Mouse (Mus musculus): Measurements from ENCODE around the gene Sema3d. TPM values are rescaled to one million over a fixed set of nuclear protein-coding genes. Genes with fewer than 3 reads are reported as not detected.

Sema3d gene
- polyA plus RNA-seq, 1 experiment from 2014 or later: 1.7 TPM

DNA sequence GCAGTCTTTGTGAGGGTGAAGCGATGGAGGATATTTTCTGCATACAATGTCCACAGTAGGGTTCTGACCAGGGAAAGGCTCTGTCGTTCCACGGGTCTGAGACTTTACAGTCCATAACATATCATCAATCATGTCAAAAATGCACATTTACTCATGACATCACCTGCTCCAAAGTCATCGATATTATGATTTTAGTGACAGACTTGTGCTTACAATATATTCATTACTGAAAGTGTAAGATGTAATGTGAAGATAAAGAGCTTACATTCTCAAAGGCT is 92.4 kb downstream of the Sema3d start:
- no peaks in the 10 kb centered on the region for H3K36me3 ChIP-seq (ENCODE audit: control insufficient read depth, insufficient read depth, low read length)
- no peak overlapping the region for H3K4me3 ChIP-seq (ENCODE audit: low read depth, low read length)
- no peak overlapping the region for H3K4me2 ChIP-seq
- no peak overlapping the region for H3K27ac ChIP-seq (ENCODE audit: low read depth, low read length)
- ATAC-seq (ENCODE audit: low FRiP score) (no peak; the same call in 1 of the 2 replicates), DNase-seq (ENCODE audit: low spot score, missing footprints) (no peak)
- H3K9ac ChIP-seq (ENCODE audit: low read length): no peak overlapping the region
- no peaks in the 10 kb centered on the region for H3K4me1 ChIP-seq (ENCODE audit: control insufficient read depth, insufficient read depth, low read length)
- no peaks in the 10 kb centered on the region for H3K9me3 ChIP-seq (ENCODE audit: control insufficient read depth, low read length)
- 78% methylated on average over 4 of the region's 4 CpGs for WGBS
- H3K27me3 ChIP-seq (ENCODE audit: control insufficient read depth, insufficient read depth, low read length): no peaks in the 10 kb centered on the region

DNA sequence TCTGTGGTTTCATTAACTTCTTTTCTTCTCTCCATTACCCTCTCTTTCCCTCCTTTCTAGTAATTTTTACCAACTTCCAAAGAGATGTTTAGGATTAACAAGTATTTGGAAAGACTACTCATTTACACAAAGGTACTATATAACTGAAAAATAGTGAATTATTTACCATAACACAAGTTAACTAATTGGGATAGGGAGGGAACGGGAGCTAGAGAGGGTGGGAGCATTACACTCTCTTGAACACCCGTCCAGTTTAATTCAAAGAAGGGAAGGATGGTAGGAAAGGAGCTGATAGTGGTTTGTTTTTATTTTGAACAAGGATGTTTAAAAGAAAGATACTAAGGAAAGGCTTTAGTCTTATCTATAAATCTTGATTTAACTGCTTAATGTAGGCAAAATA is 104.7 kb downstream of the Sema3d start:
- WGBS: 78% methylated on average over 2 of the region's 2 CpGs
- H3K4me3 ChIP-seq (ENCODE audit: low read depth, low read length): no peak overlapping the region
- DNase-seq (ENCODE audit: low spot score, missing footprints): no peak

DNA sequence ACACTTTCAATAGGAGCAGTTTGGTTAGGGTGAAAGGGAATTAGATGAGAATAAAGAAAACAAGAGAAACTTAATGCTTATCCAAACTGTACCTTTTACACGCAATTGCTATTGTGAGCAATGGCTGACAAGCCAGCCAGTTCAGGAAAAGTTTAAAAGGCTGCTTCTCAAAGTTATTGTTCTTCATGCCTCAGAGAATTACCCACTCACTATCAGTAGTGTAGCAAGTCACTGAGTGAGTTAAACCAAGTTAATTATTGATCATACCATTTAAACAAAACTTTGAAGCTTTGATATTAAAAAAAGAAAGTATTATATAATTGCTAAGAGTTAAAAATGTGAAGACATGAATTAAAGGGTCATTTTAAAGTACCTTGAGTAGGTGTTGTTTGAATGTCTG is 108.5 kb downstream of the Sema3d start:
- no peaks in the 10 kb centered on the region for H3K9me3 ChIP-seq (ENCODE audit: control insufficient read depth, low read length)
- H3K27me3 ChIP-seq (ENCODE audit: control insufficient read depth, insufficient read depth, low read length): no peaks in the 10 kb centered on the region
- no peak overlapping the region for H3K4me3 ChIP-seq (ENCODE audit: low read depth, low read length)
- H3K4me2 ChIP-seq: no peak overlapping the region
- 88% methylated on average over 1 of the region's 1 CpGs for WGBS
- no peaks in the 10 kb centered on the region for H3K4me1 ChIP-seq (ENCODE audit: control insufficient read depth, insufficient read depth, low read length)
- H3K27ac ChIP-seq (ENCODE audit: low read depth, low read length): no peak overlapping the region
- no peak overlapping the region for H3K9ac ChIP-seq (ENCODE audit: low read length)
- H3K36me3 ChIP-seq (ENCODE audit: control insufficient read depth, insufficient read depth, low read length): no peaks in the 10 kb centered on the region
- peak; percentile 51 for DNase-seq (ENCODE audit: low spot score, missing footprints)
- no peak for ATAC-seq (ENCODE audit: low FRiP score)

More for the DNA sequence above, 104.7 kb downstream of the Sema3d start:
- H3K27me3 ChIP-seq (ENCODE audit: control insufficient read depth, insufficient read depth, low read length): no peaks in the 10 kb centered on the region
- no peak for ATAC-seq (ENCODE audit: low FRiP score)
- H3K4me2 ChIP-seq: no peak overlapping the region
- no peaks in the 10 kb centered on the region for H3K9me3 ChIP-seq (ENCODE audit: control insufficient read depth, low read length)
- H3K9ac ChIP-seq (ENCODE audit: low read length): no peak overlapping the region
- H3K4me1 ChIP-seq (ENCODE audit: control insufficient read depth, insufficient read depth, low read length): no peaks in the 10 kb centered on the region
- no peaks in the 10 kb centered on the region for H3K36me3 ChIP-seq (ENCODE audit: control insufficient read depth, insufficient read depth, low read length)
- H3K27ac ChIP-seq (ENCODE audit: low read depth, low read length): no peak overlapping the region

DNA sequence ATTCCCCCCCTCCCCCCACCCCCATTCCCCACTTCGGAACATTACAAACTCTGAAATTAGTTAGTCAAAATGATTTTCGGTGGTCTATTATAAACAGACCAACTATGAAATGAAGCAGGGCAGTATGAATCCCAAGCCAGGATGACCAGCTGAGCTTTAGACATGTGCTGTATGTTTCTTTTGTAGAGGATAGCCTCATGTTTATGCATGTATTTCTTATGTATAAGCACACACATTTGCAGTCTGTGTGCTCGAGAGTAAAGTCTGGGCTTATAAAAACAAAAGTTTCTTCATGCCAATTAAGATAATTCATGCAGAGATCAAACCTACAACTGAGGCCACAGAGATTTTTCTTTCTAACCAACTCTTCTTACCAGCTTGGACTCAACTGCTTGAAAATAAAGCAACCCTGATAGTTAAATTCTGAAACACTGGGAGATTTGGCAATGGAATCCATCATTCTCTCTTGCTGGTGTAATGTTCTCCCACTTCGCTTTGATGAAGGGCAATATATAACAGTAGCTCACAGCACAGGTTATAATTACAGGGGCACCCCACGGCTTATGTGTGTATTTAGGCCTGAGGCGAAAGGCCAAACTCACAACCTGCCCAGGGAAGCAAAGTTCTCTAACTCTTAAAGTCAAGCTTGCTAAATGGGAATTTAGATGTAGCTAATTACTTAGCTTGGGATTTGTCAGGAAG is 115.2 kb downstream of the Sema3d start:
- H3K9me3 ChIP-seq (ENCODE audit: control insufficient read depth, low read length): no peaks in the 10 kb centered on the region
- no peak overlapping the region for H3K4me3 ChIP-seq (ENCODE audit: low read depth, low read length)
- H3K4me1 ChIP-seq (ENCODE audit: control insufficient read depth, insufficient read depth, low read length): no peaks in the 10 kb centered on the region; the same call in 1 of the 2 replicates
- DNase-seq (ENCODE audit: low spot score, missing footprints) (peak; percentile 83), ATAC-seq (ENCODE audit: low FRiP score) (peak; percentile 88)
- peak overlapping the region; percentile 51; the same call in 1 of the 2 replicates for H3K27ac ChIP-seq (ENCODE audit: low read depth, low read length)
- no peak overlapping the region for H3K9ac ChIP-seq (ENCODE audit: low read length)
- H3K36me3 ChIP-seq (ENCODE audit: control insufficient read depth, insufficient read depth, low read length): no peaks in the 10 kb centered on the region
- H3K4me2 ChIP-seq: no peak overlapping the region
- WGBS: 59% methylated on average over 6 of the region's 6 CpGs
- H3K27me3 ChIP-seq (ENCODE audit: control insufficient read depth, insufficient read depth, low read length): no peaks in the 10 kb centered on the region

GRCm38 (mm10) chr5:12499037-12499436 is 115.9 kb downstream of the Sema3d start:
- Histone ChIP-seq H3K4me1 (ENCODE audit: control insufficient read depth, insufficient read depth, low read length) (no peaks in the 10 kb centered on the region; the same call in 1 of the 2 replicates), H3K27me3 (ENCODE audit: control insufficient read depth, insufficient read depth, low read length) (no peaks in the 10 kb centered on the region), H3K27ac (ENCODE audit: low read depth, low read length) (no peak overlapping the region), H3K36me3 (ENCODE audit: control insufficient read depth, insufficient read depth, low read length) (no peaks in the 10 kb centered on the region), H3K4me3 (ENCODE audit: low read depth, low read length) (no peak overlapping the region), H3K9ac (ENCODE audit: low read length) (no peak overlapping the region), H3K4me2 (no peak overlapping the region), H3K9me3 (ENCODE audit: control insufficient read depth, low read length) (no peaks in the 10 kb centered on the region)
- DNase-seq (ENCODE audit: low spot score, missing footprints): no peak
- 87% methylated on average over 5 of the region's 5 CpGs for WGBS
- no peak for ATAC-seq (ENCODE audit: low FRiP score)

GRCm38 (mm10) chr5:12499791-12500504 is 116.8 kb downstream of the Sema3d start:
- Histone ChIP-seq H3K27me3 (ENCODE audit: control insufficient read depth, insufficient read depth, low read length) (no peaks in the 10 kb centered on the region), H3K4me2 (no peak overlapping the region), H3K4me1 (ENCODE audit: control insufficient read depth, insufficient read depth, low read length) (no peaks in the 10 kb centered on the region; the same call in 1 of the 2 replicates), H3K27ac (ENCODE audit: low read depth, low read length) (no peak overlapping the region), H3K4me3 (ENCODE audit: low read depth, low read length) (no peak overlapping the region), H3K9ac (ENCODE audit: low read length) (no peak overlapping the region), H3K9me3 (ENCODE audit: control insufficient read depth, low read length) (no peaks in the 10 kb centered on the region), H3K36me3 (ENCODE audit: control insufficient read depth, insufficient read depth, low read length) (no peaks in the 10 kb centered on the region)
- DNase-seq (ENCODE audit: low spot score, missing footprints) (no peak), ATAC-seq (ENCODE audit: low FRiP score) (no peak)
- 87% methylated on average over 6 of the region's 6 CpGs for WGBS

GRCm38 (mm10) chr5:12512471-12512870 is 129.3 kb downstream of the Sema3d start:
- Histone ChIP-seq H3K4me2 (no peak overlapping the region), H3K4me1 (ENCODE audit: control insufficient read depth, insufficient read depth, low read length) (no peaks in the 10 kb centered on the region), H3K9ac (ENCODE audit: low read length) (no peak overlapping the region), H3K27ac (ENCODE audit: low read depth, low read length) (no peak overlapping the region), H3K27me3 (ENCODE audit: control insufficient read depth, insufficient read depth, low read length) (no peaks in the 10 kb centered on the region), H3K9me3 (ENCODE audit: control insufficient read depth, low read length) (no peaks in the 10 kb centered on the region), H3K36me3 (ENCODE audit: control insufficient read depth, insufficient read depth, low read length) (no peaks in the 10 kb centered on the region), H3K4me3 (ENCODE audit: low read depth, low read length) (no peak overlapping the region)
- peak; percentile 8 for DNase-seq (ENCODE audit: low spot score, missing footprints)
- ATAC-seq (ENCODE audit: low FRiP score): no peak
- 68% methylated on average over 1 of the region's 1 CpGs for WGBS

GRCm38 (mm10) chr5:12515283-12515682 is 132.1 kb downstream of the Sema3d start:
- no peak overlapping the region for H3K27ac ChIP-seq (ENCODE audit: low read depth, low read length)
- no peak overlapping the region for H3K9ac ChIP-seq (ENCODE audit: low read length)
- no peaks in the 10 kb centered on the region for H3K4me1 ChIP-seq (ENCODE audit: control insufficient read depth, insufficient read depth, low read length)
- H3K9me3 ChIP-seq (ENCODE audit: control insufficient read depth, low read length): no peaks in the 10 kb centered on the region
- no peak for ATAC-seq (ENCODE audit: low FRiP score)
- H3K4me2 ChIP-seq: no peak overlapping the region
- H3K36me3 ChIP-seq (ENCODE audit: control insufficient read depth, insufficient read depth, low read length): no peaks in the 10 kb centered on the region
- no peaks in the 10 kb centered on the region for H3K27me3 ChIP-seq (ENCODE audit: control insufficient read depth, insufficient read depth, low read length)
- WGBS: 90% methylated on average over 4 of the region's 4 CpGs
- no peak overlapping the region for H3K4me3 ChIP-seq (ENCODE audit: low read depth, low read length)
- DNase-seq (ENCODE audit: low spot score, missing footprints): no peak

GRCm38 (mm10) chr5:12525235-12525767 is 142.1 kb downstream of the Sema3d start:
- Histone ChIP-seq H3K27me3 (ENCODE audit: control insufficient read depth, insufficient read depth, low read length) (no peaks in the 10 kb centered on the region), H3K9me3 (ENCODE audit: control insufficient read depth, low read length) (no peaks in the 10 kb centered on the region), H3K36me3 (ENCODE audit: control insufficient read depth, insufficient read depth, low read length) (no peaks in the 10 kb centered on the region), H3K4me1 (ENCODE audit: control insufficient read depth, insufficient read depth, low read length) (peaks cover 4% of the 10 kb centered on the region; the same call in 1 of the 2 replicates), H3K9ac (ENCODE audit: low read length) (no peak overlapping the region), H3K4me2 (no peak overlapping the region), H3K4me3 (ENCODE audit: low read depth, low read length) (no peak overlapping the region), H3K27ac (ENCODE audit: low read depth, low read length) (no peak overlapping the region)
- ATAC-seq (ENCODE audit: low FRiP score) (peak; percentile 70), DNase-seq (ENCODE audit: low spot score, missing footprints) (no peak)
- WGBS: 5% methylated on average over 4 of the region's 4 CpGs

Measured in midbrain, embryonic 11.5 days (tissue).